Mouse (Mus musculus) T-cell, adult 2 months (primary cell): ENCODE results near the gene Retreg1.
"Not testable (repeated sequence)": the region's sequence is repeated elsewhere in the genome, so short reads cannot be mapped to it uniquely, and the experiment has no call there.

Source experiments
- DNase-seq: peaks from one replicate; pipeline ENCODE4 v3.0.0; 2022; ENCODE audit warnings: low spot score

Gene Retreg1

GRCm38 (mm10) chr15:25948257-25949223 lies 105.6 kb downstream of the Retreg1 start:
- DNase-seq = no peak

GRCm38 (mm10) chr15:25949696-25950095 lies 106.7 kb downstream of the Retreg1 start:
- no peak for DNase-seq

DNA sequence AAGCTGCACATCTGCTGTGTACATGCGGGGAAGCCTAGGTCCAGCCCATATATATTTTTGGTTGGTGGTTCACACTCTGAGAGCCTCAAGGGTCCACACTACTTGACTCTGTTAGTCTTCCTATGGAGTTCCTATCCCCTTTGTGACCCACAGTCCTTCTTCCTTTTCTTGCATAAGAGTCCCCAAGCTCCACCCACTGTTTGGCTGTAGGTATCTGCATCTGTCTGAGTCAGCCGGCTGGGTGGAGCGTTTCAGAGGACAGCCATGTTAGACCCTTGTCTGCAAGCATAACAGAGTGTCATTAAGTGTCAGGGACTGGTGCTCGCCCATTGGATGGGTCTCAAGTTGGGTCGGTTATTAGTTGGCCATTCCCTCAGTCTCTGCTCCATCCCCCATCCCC lies 107.6 kb downstream of the Retreg1 start:
- DNase-seq = no peak

DNA sequence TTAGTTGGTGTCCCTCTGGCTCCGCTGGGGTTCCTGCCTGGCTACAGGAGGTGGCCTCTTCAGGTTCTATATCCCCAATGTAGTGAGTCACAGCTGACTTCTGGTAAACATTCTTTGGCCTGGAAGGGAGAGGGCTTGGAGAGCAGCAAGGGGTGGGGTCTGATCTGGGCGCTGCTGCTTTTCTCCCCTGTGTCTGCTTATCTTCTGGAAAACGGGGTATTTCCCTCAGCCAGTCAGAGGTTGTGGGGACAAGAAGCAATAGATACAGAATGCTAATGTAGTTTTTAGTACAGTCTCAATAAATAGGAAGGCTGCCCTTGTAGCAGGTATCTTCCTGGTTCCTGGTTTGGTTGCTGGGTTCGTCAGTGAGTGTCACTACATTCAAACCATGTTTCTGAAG lies 108.1 kb downstream of the Retreg1 start:
- DNase-seq = no peak

DNA sequence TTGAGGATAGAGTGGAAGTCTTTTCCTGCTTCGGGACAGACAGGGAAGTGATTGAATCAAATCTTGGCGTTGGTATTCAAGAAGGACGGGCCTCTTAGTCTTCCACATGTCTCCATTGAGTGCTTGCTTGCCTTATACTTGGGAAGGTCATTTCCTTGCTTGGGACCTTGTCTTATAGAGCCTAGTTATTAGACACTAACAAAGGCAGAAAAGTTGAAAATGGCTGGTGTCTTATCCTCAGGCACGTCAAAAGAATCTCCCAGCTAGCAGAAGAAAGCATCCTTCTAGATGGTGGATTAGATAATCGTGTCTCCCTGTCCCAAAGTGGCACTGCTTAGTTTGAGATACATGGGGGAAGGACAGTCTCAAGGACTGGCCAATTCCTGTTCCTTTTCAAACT lies 113.0 kb downstream of the Retreg1 start:
- no peak for DNase-seq

DNA sequence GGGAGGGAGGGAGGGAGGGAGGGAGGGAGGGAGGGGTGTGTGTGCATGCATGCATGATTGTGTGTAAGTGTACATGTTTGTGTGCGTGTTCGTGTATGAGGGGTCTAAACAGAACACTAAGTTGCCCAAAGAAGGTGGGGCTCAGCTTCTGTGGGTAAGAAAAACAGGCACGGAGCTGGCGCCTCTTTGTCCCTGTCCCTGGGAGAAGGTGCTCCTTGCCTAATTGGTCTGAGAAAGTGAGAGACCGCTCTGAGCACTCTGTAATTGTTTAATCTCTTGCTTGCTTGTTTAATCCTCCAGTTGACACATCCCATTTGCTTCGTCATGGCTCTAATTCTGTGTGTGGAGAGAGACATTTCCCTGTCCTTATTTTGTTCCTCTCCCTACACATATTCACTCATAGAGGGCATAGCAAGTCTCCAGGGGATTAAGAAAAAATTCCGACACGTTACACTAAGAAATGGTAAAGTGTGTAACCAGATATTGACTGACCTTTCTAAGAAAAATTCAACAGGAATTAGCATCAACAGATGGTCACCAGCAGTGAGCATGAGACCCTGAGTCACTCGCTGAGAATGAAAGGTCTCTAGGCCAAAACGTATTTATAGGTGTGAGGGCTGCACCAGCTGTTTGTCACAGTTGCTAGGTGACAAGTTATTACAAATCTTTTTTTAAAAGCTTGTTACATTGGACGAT lies 113.6 kb downstream of the Retreg1 start:
- no peak for DNase-seq

- no peak for DNase-seq
These were observed 114.7 kb downstream of the Retreg1 start for GRCm38 (mm10) chr15:25957651-25958050.

DNA sequence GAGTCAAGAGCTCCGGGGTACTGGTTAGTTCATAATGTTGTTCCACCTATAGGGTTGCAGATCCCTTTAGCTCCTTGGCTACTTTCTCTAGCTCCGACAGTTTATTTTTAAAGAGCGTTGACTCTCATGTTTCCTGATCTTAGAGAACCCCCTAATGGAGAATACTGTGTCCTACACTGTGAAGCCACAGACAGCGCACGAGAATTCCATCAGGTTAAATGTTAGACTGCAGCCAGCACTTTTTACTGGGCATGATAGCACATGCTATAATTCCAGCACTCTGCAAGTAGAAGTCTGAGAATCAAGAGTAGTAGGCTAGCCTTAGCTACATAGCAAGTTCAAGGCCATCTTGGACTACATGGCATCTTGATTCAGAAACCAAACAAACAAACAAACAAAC lies 116.4 kb downstream of the Retreg1 start:
- no peak for DNase-seq

GRCm38 (mm10) chr15:25960231-25960630 lies 117.3 kb downstream of the Retreg1 start:
- no peak for DNase-seq

DNA sequence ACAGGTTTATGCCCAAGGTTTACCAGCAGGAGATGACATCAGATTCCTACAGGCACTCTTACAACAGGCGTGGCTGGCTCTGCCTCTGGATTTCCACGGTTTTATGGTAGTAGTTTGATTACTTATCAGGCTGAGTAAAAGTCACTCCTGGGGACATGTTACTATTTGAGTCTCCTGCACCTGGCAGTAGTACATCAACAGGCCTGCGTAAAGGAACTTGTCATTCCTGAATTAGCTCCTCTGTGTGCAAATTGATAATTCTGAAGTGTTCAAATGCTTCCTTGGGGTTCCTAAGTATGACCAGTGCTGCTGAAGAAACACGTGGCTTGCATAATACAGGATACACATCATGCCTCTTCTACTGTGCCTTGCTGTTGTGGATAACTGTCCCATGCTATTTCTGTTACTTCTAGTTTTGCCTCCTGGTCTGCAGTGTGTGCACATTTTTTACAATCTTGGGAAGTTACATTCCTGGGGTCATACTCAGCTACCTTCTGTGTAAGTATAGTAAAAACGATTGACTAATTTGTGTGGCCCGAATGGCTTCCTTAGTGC lies 123.3 kb downstream of the Retreg1 start:
- no peak for DNase-seq

DNA sequence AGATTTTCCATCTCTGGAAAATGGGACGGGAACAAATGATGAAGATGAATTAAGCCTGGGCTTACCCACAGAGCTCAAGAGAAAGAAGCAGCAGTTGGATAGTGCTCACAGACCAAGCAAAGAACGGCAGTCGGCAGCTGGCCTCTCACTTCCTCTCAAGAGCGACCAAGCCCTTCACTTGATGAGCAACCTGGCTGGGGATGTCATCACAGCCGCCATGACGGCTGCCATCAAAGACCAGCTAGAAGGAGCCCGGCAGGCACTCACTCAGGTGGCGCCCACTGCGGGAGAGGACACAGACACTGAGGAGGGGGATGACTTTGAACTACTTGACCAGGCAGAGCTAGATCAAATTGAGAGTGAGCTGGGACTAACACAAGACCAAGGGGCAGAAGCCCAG lies 128.6 kb downstream of the Retreg1 start:
- no peak for DNase-seq

- no peak for DNase-seq
These were observed 129.8 kb downstream of the Retreg1 start for GRCm38 (mm10) chr15:25972758-25973157.

- DNase-seq = no peak
These were observed 131.4 kb downstream of the Retreg1 start for GRCm38 (mm10) chr15:25974352-25974751.

DNA sequence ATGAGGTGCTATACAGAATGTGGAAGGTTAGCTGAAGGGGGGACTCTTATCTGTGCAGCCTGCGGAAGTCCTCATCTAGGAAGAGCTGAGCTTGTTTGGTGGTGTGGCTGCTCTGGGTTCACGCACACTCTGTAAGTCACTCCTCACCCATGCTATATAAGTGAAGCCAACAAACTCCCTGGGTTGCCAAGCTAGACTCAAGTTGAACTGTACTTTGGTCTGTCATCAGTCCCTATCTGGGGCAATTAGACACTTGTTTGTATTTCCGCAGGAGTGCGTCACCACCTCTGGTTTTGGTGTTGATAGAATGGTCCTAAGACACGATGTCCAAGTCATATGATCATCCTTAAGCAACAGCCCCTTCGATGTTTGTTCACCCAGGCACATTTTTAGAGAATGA lies 132.8 kb downstream of the Retreg1 start:
- DNase-seq = no peak

DNA sequence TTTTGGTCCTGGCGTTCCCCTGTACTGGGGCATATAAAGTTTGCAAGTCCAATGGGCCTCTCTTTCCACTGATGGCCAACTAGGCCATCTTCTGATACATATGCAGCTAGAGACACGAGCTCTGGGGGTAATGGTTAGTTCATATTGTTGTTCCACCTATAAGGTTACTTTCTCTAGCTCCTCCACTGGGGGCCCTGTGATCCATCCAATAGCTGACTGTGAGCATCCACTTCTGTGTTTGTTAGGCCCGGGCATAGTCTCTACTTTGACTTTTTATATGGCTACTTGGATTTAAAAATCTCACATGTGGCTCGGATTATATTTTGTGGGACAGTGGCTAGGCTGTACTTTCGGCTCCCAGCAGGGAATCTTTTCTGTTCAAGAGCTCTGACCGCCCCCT lies 140.6 kb downstream of the Retreg1 start:
- not testable (repeated sequence) for DNase-seq

DNA sequence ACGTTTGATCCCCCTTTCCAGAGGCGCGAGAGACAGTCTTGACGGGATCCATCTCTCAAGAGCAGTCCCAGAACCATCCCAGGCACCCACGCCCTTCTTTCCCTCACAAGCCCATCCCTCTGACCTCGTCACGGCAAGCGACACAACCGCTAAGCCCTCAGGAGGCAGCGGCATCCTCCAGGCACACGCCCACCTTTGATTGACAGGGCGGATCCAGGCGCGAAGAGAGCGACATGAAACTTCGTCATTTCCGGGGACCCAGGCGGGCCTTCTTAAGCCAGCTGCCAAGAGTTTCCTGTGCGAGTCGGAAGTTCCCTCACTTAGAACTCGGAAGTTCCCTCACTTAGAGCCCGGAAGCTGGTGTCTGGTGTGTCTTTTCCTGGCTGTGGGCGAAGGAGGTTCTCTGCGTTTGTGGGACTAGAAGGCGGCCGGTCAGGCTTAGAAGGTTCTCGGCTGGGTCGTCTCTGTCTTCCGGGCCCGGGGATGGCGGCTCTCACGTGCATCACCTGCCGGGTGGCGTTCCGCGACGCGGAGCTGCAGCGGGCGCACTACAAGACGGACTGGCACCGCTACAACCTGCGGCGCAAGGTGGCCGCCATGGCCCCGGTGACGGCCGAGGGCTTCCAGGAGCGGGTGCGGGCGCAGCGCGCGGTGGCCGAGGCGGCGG lies 141.2 kb downstream of the Retreg1 start, which contains the start of gene Zfp622:
Zfp622 (plus strand) TSS at position 300 of the 667 bp plus-strand sequence.
- DNase-seq = peak; percentile 97

DNA sequence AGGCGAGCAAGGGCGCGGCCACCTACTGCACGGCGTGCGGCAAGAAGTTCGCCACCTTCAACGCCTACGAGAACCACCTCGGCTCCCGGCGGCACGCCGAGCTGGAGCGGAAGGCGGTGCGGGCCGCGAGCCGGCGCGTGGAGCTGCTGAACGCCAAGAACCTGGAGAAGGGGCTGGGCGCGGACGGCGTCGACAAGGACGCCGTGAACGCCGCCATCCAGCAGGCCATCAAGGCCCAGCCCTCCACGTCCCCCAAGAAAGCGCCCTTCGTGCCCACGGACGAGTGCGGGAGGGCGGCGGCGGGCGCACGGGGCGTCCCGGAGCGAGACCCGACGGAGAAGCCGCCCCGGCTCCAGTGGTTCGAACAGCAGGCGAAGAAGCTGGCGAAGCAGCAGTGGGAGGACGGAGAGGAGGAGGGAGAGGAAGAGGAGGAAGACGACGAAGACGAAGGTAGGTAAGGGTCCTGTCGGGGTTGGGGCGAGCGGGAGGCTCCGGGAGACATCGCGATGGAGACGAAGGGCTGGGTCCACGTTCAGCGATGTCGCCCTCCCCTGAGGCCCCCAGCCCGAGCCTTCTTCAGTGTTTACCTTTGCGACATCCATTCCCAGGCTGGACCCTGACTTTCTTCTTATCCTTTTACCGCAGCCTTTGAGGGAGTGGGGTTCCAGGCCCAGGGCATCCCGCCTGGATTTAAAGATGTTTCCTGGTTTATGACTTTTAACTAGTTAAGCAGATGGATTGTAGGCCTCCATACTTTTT lies 141.9 kb downstream of the Retreg1 start:
- peak; percentile 6 for DNase-seq

DNA sequence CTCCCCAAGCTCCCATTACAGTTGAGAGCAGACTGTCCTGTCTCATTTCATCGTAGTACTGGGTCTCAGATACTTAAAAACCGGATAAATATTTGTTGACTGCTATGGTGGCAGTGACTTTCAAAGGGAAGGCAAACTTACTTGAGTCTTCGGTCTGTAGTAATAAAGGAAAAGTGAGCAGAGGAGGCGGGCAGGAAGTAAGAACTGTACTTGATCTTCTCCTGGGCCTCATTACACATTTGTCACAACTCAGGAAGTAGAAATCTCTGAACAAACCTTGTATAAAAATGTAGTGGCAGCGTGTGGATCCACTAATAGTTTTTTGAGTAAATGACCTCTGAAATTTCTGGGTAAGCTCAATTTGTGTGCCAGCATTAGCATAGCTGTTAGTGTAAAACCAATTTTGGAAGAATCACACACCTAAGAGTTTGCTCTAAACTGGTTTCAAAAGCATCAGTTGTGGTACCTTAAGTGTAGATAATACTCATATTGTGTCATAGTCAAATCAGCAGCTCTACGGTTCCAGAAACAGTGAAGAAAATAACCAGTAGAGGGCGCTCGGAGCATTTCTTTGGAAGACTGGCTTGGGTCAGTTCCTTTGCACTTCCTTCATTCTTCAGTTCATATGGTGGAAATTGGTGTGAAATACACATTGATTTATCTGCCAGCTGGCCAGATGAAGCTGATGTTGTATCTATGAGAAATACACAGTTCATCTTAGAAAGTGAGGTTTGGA lies 150.2 kb downstream of the Retreg1 start:
- peak; percentile 55 for DNase-seq

DNA sequence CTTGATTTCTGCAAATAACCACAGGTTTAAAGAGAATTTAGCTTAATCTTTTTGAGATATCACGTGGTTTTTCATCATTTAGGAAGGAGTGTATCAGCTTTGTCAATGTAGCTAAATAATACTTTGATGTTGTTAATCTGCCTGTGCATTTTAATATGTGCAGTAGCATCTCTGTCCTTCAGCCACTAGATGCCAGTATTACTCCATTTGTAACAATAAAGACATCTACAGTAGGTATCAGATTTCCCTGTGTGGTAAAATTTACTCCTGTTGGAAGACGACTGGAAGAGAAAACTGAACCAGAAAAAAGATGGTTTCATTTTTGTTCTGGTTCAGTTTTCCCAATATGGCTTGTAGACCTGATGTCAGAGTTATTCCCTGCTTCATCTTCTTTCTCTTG lies 152.5 kb downstream of the Retreg1 start:
- no peak for DNase-seq

GRCm38 (mm10) chr15:25999545-25999944 lies 156.6 kb downstream of the Retreg1 start:
- DNase-seq = not testable (repeated sequence)

GRCm38 (mm10) chr15:26008621-26009020 lies 165.6 kb downstream of the Retreg1 start:
- no peak for DNase-seq
